Mouse (Mus musculus): Measurements from ENCODE around the gene Usp42.

The Usp42 gene

DNA sequence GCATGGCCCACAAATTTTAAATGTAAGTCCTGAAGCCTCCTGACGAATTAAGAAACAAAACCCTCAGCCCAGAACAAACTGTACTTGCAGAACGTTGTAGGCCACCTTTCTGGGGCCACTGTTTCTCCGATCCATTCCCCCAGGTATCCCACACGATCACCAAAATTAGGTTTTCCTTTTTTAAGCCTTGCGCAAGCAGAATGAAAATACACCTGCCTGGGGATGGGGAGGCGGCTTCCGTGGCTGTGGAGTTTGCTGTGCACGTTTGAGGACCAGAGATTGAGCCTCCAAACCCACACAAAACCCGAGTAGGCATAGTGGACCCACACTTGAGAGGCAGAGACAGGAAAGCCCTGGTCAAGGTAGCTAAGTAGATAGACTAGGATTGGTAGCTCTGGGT lies 41.7 kb downstream of the Usp42 start:
- no peak for DNase-seq (ENCODE audit: low read depth)

DNA sequence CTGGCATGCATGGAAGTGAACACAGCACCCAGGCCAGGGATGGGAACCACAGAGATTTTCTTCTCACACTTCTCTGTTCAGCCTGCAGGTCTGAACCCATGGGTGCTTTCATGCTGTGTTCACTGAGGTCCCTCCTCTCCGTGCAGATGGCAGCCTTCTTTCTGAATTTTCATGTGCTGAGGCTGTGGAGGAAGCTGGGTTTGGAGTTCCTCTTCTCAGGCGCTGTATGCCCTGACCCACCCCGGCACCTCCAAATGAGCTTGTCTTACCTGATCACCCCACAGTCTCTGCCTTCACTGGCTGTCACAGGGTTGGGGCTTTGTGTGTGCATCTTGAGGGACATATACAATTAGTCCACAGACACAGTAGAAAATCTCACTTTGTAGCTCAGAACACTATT lies 44.5 kb downstream of the Usp42 start:
- DNase-seq (ENCODE audit: low read depth): no peak

- DNase-seq (ENCODE audit: low read depth): no peak
Observed at GRCm38 (mm10) chr5:143686456-143686855, 45.6 kb downstream of the Usp42 start.

GRCm38 (mm10) chr5:143684911-143685390 lies 47.1 kb downstream of the Usp42 start:
- no peak for DNase-seq (ENCODE audit: low read depth)

- peak; percentile 54 for DNase-seq (ENCODE audit: low read depth)
Observed at GRCm38 (mm10) chr5:143683696-143684095, 48.4 kb downstream of the Usp42 start.

DNA sequence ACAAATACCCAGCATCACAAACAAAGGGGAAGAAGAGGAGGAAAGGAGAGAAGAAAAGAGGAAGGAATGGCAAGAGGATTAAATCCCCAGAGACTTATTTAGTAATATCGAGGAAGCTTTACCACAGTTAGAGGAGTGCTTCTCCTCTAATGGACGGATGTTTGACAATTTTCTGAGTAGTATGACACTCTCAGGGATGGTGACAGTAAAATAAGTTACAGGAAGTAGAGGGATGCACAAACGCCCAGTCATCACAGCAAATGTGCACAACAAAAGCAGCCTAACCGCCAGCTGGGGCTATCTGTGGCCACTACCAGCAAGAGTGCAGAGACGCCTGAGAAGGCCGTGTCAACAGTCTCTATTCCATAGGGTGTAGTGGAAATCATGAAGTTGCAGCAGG lies 52.4 kb downstream of the Usp42 start:
- DNase-seq (ENCODE audit: low read depth): no peak

- peak; percentile 89 for DNase-seq (ENCODE audit: low read depth)
Observed at GRCm38 (mm10) chr5:143678634-143679271, 53.3 kb downstream of the Usp42 start.

- DNase-seq (ENCODE audit: low read depth): no peak
Observed at GRCm38 (mm10) chr5:143677363-143677762, 54.7 kb downstream of the Usp42 start.

DNA sequence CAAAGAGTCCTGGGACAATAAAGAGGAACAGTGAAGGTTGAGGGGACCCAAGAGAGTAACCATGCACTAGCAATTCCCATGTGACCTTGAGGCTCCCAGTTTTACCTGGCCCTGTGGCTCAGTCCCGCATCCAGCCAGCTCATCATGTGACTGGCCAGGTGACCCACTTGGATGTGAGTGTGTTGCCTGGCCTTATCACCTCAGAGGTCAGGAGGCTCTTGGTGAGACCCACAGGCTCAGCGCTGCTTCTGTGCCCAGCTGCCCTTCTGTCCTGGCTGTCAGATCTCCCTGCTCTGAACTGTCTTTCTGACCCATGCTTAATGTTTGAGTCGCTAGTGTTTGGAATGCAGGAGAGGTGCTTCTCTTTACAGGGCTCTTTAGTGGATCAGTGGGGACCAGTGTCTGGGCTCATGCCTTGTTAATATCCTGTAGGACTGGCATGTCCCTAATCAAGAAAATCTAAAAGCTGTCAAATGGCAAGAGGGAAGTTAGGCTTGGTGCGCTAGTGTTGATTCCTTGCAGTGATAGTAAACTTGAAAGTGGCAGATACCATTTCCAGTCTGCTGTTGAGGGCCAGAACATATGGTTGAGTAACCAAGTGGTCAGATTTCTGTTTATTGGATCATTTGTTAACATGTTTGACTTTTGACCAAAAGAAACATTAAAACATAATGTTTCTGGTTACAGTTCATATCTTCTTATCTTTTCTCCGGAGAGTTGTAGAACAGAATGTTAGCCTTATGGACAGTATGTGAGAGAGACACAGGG lies 55.7 kb downstream of the Usp42 start:
- peak; percentile 51 for DNase-seq (ENCODE audit: low read depth)

DNA sequence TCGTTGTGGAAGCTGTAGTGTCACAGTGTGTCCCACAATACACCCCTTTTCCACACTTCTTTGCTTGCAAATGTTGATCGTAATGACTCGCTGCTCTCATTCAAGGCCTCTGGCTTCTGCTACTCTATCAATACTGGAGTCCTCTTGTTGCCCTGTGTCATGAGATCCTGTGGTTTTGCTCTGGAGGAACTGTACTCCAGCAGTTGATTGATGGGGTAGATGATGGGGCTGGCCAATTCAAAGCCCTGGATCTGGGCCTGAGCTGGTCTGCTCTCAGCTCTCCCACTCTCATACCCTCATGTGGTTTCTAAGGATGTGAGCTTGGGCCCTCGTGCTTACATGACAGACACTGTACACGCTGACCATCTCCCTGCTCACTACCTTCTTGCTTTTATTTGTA lies 57.5 kb downstream of the Usp42 start:
- DNase-seq (ENCODE audit: low read depth): peak; percentile 88

DNA sequence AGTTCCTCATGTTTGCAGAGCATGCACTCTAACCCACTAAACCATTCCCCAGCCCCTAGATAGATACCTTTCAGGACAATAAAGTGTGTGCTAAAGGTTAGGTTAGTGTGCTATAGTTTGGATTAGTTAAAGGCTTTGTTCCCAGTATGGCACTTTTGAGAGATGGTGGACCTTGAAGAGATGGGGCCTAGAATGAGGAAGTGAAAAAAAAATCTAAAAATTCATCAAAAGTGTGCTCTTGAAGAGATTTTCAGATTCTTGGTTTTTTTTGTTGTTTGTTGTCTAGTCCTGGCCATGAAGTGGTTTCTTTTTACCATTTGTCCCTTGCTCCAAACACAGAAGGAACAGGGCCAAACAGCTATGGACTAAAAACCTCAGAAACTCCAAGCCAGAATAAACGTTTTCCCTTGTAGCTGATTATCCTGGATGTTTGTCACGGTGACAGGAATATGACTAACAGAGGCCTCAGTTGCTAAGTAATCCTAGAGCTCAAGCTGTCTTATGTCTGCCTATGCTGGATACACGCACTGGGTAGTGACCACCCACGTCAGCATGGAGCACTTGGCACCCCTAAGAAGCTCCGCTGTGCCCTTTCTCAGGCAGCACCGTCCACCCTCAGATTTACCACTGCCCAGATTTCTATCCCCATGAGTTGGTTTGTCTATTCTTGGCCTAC lies 61.2 kb downstream of the Usp42 start:
- DNase-seq (ENCODE audit: low read depth): peak; percentile 57

DNA sequence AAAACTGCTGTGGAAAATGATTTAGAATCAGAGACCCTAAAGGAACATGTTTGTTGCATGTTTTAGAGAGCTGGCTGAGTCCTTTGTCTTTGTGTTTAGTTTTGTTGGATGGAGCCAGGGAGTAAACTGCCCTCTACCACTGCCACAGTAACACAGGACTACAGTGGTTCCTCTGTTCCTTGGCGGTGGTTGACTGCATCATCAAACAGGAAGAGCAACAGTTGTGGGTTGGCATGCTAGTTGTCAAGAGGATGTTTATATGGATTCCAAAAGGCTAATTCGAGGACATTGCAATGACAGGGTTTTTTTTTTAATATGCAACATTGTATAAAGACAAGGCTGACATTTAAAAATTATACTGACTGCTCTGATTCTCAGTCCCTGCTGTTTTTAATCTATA lies 62.2 kb downstream of the Usp42 start:
- DNase-seq (ENCODE audit: low read depth): no peak

- DNase-seq (ENCODE audit: low read depth): peak; percentile 45
Observed at GRCm38 (mm10) chr5:143669393-143669792, 62.7 kb downstream of the Usp42 start.

GRCm38 (mm10) chr5:143668884-143669283 lies 63.2 kb downstream of the Usp42 start:
- peak; percentile 80 for DNase-seq (ENCODE audit: low read depth)

GRCm38 (mm10) chr5:143666015-143666414 lies 66.1 kb downstream of the Usp42 start:
- DNase-seq (ENCODE audit: low read depth): no peak

DNA sequence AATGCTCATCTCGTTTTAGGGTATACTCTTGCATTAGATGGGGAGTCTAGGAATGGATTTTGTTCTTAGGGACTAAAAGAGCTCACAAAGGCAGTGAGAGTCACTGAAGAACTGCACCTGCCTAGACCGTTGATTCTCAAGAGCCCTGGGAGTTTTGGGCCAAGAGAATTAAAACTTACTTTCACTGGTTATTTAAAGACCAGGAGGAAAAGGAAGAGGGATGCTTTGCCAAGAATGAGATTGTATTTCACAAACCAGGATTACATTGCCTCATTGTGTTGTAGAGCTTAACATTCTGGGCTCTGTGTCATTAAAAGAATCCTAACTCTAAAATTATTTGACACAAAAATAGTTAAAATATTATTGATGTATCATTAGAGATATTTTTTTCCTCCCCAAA lies 66.5 kb downstream of the Usp42 start:
- peak; percentile 48 for DNase-seq (ENCODE audit: low read depth)

- peak; percentile 55 for DNase-seq (ENCODE audit: low read depth)
Observed at GRCm38 (mm10) chr5:143663074-143663687, 68.9 kb downstream of the Usp42 start.
